Mouse (Mus musculus) myocyte (in vitro differentiated cells): ENCODE results near the gene Wdr31.

Experiments used
- E2F4 ChIP-seq: IDR thresholded peaks from one replicate; pipeline ENCODE4 v1.6.1; 2011; ENCODE audit warnings: mild to moderate bottlenecking, control low read depth, moderate library complexity; ENCODE audit not compliant: insufficient read depth
- MAX ChIP-seq: IDR thresholded peaks from one replicate; pipeline ENCODE4 v1.6.1; 2011; ENCODE audit warnings: low read depth, mild to moderate bottlenecking, control low read depth
- MYOD1 ChIP-seq, 3 experiments: IDR thresholded peaks; one replicate each; pipeline ENCODE4 v1.6.1; 2011; ENCODE audit warnings: control low read depth in 2 of 3, low read depth in 2 of 3, mild to moderate bottlenecking in 2 of 3, moderate library complexity in 1 of 3; ENCODE audit not compliant: insufficient read length in 2 of 3, control insufficient read depth in 1 of 3
- MYOG ChIP-seq, 3 experiments: IDR thresholded peaks; one replicate each; pipeline ENCODE4 v1.6.1; 2011; ENCODE audit warnings: control low read depth in 2 of 3, low read depth in 2 of 3, mild to moderate bottlenecking in 2 of 3; ENCODE audit not compliant: insufficient read length in 2 of 3, control insufficient read depth in 1 of 3, insufficient read depth in 1 of 3
- POLR2A ChIP-seq: IDR thresholded peaks from one replicate; pipeline ENCODE4 v1.6.1; 2011; ENCODE audit warnings: low read depth, mild to moderate bottlenecking, control low read depth, moderate library complexity; ENCODE audit not compliant: insufficient read length
- POLR2AphosphoS2 ChIP-seq: IDR thresholded peaks from one replicate; pipeline ENCODE4 v1.6.1; 2011; ENCODE audit warnings: low read depth, control low read depth; ENCODE audit not compliant: insufficient read length
- REST ChIP-seq: IDR thresholded peaks from one replicate; pipeline ENCODE4 v1.6.1; 2011; ENCODE audit warnings: mild to moderate bottlenecking, control low read depth, moderate library complexity; ENCODE audit not compliant: insufficient read depth, insufficient read length
- TCF12 ChIP-seq: IDR thresholded peaks from one replicate; pipeline ENCODE4 v1.6.1; 2011; ENCODE audit warnings: mild to moderate bottlenecking, control low read depth; ENCODE audit not compliant: poor library complexity, insufficient read depth, severe bottlenecking
- TCF3 ChIP-seq: IDR thresholded peaks from one replicate; pipeline ENCODE4 v1.6.1; 2011; ENCODE audit warnings: low read depth, control low read depth; ENCODE audit not compliant: insufficient read length
- USF1 ChIP-seq: IDR thresholded peaks from one replicate; pipeline ENCODE4 v1.6.1; 2011; ENCODE audit warnings: low read depth, mild to moderate bottlenecking, control low read depth, moderate library complexity

DNA sequence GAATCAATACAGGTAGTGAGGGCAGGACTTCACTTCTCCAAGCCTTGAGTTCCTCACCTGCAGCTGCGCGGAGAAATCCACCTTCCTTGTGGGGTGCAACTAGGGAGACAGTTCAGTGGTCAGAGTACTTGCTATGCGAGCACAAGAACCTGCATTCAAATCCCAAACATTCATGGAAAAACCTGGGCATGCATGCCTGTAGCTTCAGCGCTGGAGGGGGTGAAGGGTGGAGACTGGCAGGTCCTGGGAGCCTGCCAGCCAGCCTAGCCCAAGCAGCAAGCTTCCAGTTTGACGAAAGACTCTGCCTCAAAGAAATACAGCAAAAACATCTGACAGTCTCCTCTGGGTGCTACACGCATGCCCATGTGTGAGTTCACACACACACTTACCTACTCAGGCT is 35.6 kb downstream of the Wdr31 start, which contains the start of gene Rnf183:
- TF ChIP-seq POLR2A (no peak), TCF12 (no peak), REST (no peak), USF1 (no peak), MAX (no peak), E2F4 (no peak), MYOD1 (IDR thresholded peaks at IDR 0.05; ENCODE audit: control insufficient read depth in 1 of 3, insufficient read length in 2 of 3, low read depth in 2 of 3) (no peak), TCF3 (no peak), MYOG (IDR thresholded peaks at IDR 0.05; ENCODE audit: control insufficient read depth in 1 of 3, insufficient read depth in 1 of 3, insufficient read length in 2 of 3, low read depth in 2 of 3) (no peak), POLR2AphosphoS2 (no peak)
